Mouse (Mus musculus) embryonic fibroblast, embryonic 13.5 days (primary cell): ENCODE results near the gene Bcl2l14.

ENCODE experiments used
- CTCF ChIP-seq: IDR thresholded peaks from 2 replicates; pipeline ENCODE4 v1.5.1; 2011; ENCODE audit warnings: mild to moderate bottlenecking, control low read depth, low read length, moderate library complexity, borderline replicate concordance; ENCODE audit not compliant: insufficient read depth
- POLR2A ChIP-seq: IDR thresholded peaks from 2 replicates; pipeline ENCODE4 v1.6.1; 2011; ENCODE audit warnings: low read depth, mild to moderate bottlenecking, control low read depth, low read length, moderate library complexity

- TF ChIP-seq CTCF = no peak
- TF ChIP-seq POLR2A = no peak
Observed at GRCm38 (mm10) chr6:134377201-134377600, 18.9 kb upstream of the Bcl2l14 start.
